Mouse (Mus musculus): ENCODE measurements around the gene Slc35e3. TPM values are rescaled to one million over a fixed set of nuclear protein-coding genes. Genes with fewer than 3 reads are reported as not detected.

The Slc35e3 gene
- polyA plus RNA-seq, 1 experiment from 2014 or later: 8.5 TPM

DNA sequence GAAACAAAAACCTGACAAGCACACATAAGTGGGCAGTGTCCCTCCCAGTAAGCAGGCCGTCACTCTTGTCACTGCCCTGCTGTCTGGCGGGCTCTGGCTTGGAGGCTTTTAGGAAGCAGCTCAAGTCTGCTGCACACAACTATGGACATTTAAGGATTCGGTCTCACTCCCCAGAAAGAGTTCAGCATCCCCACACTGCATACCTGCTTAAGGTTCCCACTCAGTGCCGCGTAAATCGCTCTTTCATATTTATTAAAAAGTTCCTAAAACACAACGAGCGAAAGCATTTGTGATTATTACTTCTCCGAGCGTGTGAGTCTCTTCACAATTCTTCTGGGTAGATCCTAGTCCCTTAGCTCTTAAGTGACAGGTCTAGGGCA is 25.0 kb upstream of the Slc35e3 start:
- 95% methylated on average over 10 of the region's 10 CpGs for WGBS

DNA sequence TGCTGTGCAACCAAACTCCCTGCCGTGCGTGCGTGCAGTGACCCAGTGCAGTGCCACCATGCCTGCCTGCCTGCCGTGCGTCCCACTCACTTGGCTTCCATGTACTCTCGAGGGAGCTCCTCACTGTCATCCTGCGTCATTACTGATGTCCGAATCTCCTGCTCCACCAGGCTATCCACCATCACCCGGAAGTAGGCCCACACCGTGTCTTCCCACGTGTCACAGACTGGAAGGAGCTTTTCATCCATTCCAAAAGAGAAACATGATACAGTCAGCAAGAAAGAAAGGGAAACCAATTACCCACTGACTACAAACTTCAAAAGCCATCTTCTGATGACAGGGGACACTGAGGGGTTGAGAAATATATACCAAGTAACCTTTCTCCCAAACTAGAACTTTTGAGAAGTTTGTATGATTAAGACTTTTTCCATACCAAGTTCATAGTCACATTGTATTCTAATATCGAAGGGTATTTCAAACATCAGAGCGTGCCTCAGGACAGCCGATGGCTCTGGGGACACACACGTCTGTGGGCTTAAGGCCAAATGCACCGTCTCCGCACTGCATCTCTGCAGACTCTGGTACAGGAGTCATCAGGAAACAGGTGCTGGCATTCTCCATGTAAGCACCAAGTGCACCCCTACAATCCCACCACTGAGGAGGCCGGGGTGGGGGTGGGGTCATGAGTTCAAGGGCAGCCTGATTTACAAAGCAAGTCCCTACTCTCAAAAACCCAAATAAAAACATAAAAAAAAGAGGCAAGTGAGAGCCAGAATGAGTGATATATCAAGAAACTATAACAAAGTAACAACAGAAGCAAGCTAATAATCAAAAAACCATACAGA is 24.3 kb upstream of the Slc35e3 start:
- H3K4me3 ChIP-seq (ENCODE audit: low read length): no peak overlapping the region
- WGBS: 94% methylated on average over 18 of the region's 18 CpGs
- peaks cover 32% of the 10 kb centered on the region for H3K36me3 ChIP-seq (ENCODE audit: control insufficient read depth, insufficient read depth, low read length)
- H3K27ac ChIP-seq (ENCODE audit: low read length): no peak overlapping the region
- no peak for ATAC-seq
- H3K9me3 ChIP-seq (ENCODE audit: control insufficient read depth, low read length): no peaks in the 10 kb centered on the region
- no peak overlapping the region for H3K9ac ChIP-seq (ENCODE audit: low read depth, low read length)
- no peaks in the 10 kb centered on the region for H3K27me3 ChIP-seq (replicated peaks; ENCODE audit: control insufficient read depth, insufficient read depth, low read length)
- H3K4me1 ChIP-seq (ENCODE audit: control insufficient read depth, insufficient read depth, low read length): no peaks in the 10 kb centered on the region
- H3K4me2 ChIP-seq (ENCODE audit: low read depth, low read length): no peak overlapping the region

More for the DNA sequence above, 25.0 kb upstream of the Slc35e3 start:
- no peak overlapping the region for H3K4me2 ChIP-seq (ENCODE audit: low read depth, low read length)
- H3K27ac ChIP-seq (ENCODE audit: low read length): no peak overlapping the region
- no peaks in the 10 kb centered on the region for H3K9me3 ChIP-seq (ENCODE audit: control insufficient read depth, low read length)
- H3K36me3 ChIP-seq (ENCODE audit: control insufficient read depth, insufficient read depth, low read length): peaks cover 30% of the 10 kb centered on the region
- no peaks in the 10 kb centered on the region for H3K4me1 ChIP-seq (ENCODE audit: control insufficient read depth, insufficient read depth, low read length)
- no peaks in the 10 kb centered on the region for H3K27me3 ChIP-seq (replicated peaks; ENCODE audit: control insufficient read depth, insufficient read depth, low read length)
- no peak for ATAC-seq
- H3K4me3 ChIP-seq (ENCODE audit: low read length): no peak overlapping the region
- H3K9ac ChIP-seq (ENCODE audit: low read depth, low read length): no peak overlapping the region

GRCm38 (mm10) chr10:117769541-117770285 is 23.5 kb upstream of the Slc35e3 start:
- WGBS: 94% methylated on average over 9 of the region's 9 CpGs
- no peaks in the 10 kb centered on the region for H3K4me1 ChIP-seq (ENCODE audit: control insufficient read depth, insufficient read depth, low read length)

GRCm38 (mm10) chr10:117768141-117768440 is 21.9 kb upstream of the Slc35e3 start:
- Histone ChIP-seq H3K27ac (ENCODE audit: low read length) (no peak overlapping the region), H3K36me3 (ENCODE audit: control insufficient read depth, insufficient read depth, low read length) (peaks cover 27% of the 10 kb centered on the region), H3K27me3 (replicated peaks; ENCODE audit: control insufficient read depth, insufficient read depth, low read length) (no peaks in the 10 kb centered on the region), H3K4me1 (ENCODE audit: control insufficient read depth, insufficient read depth, low read length) (no peaks in the 10 kb centered on the region), H3K9ac (ENCODE audit: low read depth, low read length) (no peak overlapping the region), H3K9me3 (ENCODE audit: control insufficient read depth, low read length) (no peaks in the 10 kb centered on the region), H3K4me2 (ENCODE audit: low read depth, low read length) (no peak overlapping the region), H3K4me3 (ENCODE audit: low read length) (no peak overlapping the region)
- 89% methylated on average over 7 of the region's 7 CpGs for WGBS
- no peak for ATAC-seq

More at GRCm38 (mm10) chr10:117769541-117770285, 23.5 kb upstream of the Slc35e3 start:
- no peak overlapping the region for H3K27ac ChIP-seq (ENCODE audit: low read length)
- H3K4me2 ChIP-seq (ENCODE audit: low read depth, low read length): no peak overlapping the region
- H3K9ac ChIP-seq (ENCODE audit: low read depth, low read length): no peak overlapping the region
- no peak overlapping the region for H3K4me3 ChIP-seq (ENCODE audit: low read length)
- H3K9me3 ChIP-seq (ENCODE audit: control insufficient read depth, low read length): no peaks in the 10 kb centered on the region
- ATAC-seq: no peak
- no peaks in the 10 kb centered on the region for H3K27me3 ChIP-seq (replicated peaks; ENCODE audit: control insufficient read depth, insufficient read depth, low read length)
- peaks cover 32% of the 10 kb centered on the region for H3K36me3 ChIP-seq (ENCODE audit: control insufficient read depth, insufficient read depth, low read length)

DNA sequence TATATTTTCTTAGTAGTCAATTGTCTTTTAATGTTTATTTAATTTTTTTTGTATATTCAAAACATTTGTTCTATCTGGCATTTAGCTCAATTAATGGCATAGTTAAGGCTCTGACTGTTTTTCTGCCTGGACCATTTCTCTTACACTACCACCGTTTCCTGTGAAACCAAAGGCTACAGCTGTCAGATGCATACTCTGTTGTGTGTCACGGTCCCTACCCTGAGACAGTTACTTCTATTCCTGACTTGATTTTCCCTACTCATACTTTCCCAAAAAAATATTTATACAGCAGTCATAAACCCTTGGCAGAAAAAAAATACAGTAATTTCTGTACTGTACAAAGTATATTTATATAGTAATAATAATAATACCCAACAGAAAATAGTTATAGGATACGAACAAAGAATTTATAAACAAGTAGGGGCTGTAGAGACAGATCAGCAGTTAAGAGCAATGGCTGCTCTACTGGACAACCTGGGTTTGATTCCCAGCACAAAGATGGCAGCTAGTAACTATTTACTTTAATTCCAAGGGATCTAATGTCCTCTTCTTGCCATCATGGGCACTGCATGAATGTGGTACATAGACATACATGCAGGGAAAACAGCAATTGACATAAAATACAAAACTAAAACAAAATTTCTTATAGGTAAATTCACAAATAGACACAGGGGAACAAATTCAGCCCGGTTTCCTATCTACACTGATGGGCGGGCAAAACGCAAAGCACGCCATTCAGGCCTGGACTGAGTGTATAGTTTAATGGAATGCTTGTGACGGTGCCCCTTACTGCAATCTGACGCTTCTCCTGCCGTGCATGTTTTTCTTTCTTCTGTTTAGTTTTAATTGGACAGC is 21.3 kb upstream of the Slc35e3 start:
- Histone ChIP-seq H3K27ac (ENCODE audit: low read length) (no peak overlapping the region), H3K4me3 (ENCODE audit: low read length) (no peak overlapping the region), H3K4me2 (ENCODE audit: low read depth, low read length) (no peak overlapping the region), H3K36me3 (ENCODE audit: control insufficient read depth, insufficient read depth, low read length) (peaks cover 25% of the 10 kb centered on the region), H3K27me3 (replicated peaks; ENCODE audit: control insufficient read depth, insufficient read depth, low read length) (no peaks in the 10 kb centered on the region), H3K9ac (ENCODE audit: low read depth, low read length) (no peak overlapping the region), H3K4me1 (ENCODE audit: control insufficient read depth, insufficient read depth, low read length) (no peaks in the 10 kb centered on the region), H3K9me3 (ENCODE audit: control insufficient read depth, low read length) (no peaks in the 10 kb centered on the region)
- WGBS: 86% methylated on average over 10 of the region's 10 CpGs
- ATAC-seq: no peak

- WGBS: 95% methylated on average over 5 of the region's 5 CpGs
- Histone ChIP-seq H3K27ac (ENCODE audit: low read length) (no peak overlapping the region), H3K4me2 (ENCODE audit: low read depth, low read length) (no peak overlapping the region), H3K9ac (ENCODE audit: low read depth, low read length) (no peak overlapping the region), H3K36me3 (ENCODE audit: control insufficient read depth, insufficient read depth, low read length) (peaks cover 23% of the 10 kb centered on the region), H3K27me3 (replicated peaks; ENCODE audit: control insufficient read depth, insufficient read depth, low read length) (no peaks in the 10 kb centered on the region), H3K4me3 (ENCODE audit: low read length) (no peak overlapping the region), H3K4me1 (ENCODE audit: control insufficient read depth, insufficient read depth, low read length) (no peaks in the 10 kb centered on the region), H3K9me3 (ENCODE audit: control insufficient read depth, low read length) (no peaks in the 10 kb centered on the region)
- ATAC-seq: no peak
Measured at GRCm38 (mm10) chr10:117766896-117767160, 20.7 kb upstream of the Slc35e3 start.

- no peak for ATAC-seq
- H3K27me3 ChIP-seq (replicated peaks; ENCODE audit: control insufficient read depth, insufficient read depth, low read length): no peaks in the 10 kb centered on the region
- peaks cover 21% of the 10 kb centered on the region for H3K36me3 ChIP-seq (ENCODE audit: control insufficient read depth, insufficient read depth, low read length)
- H3K9ac ChIP-seq (ENCODE audit: low read depth, low read length): no peak overlapping the region
- H3K27ac ChIP-seq (ENCODE audit: low read length): no peak overlapping the region
- no peaks in the 10 kb centered on the region for H3K9me3 ChIP-seq (ENCODE audit: control insufficient read depth, low read length)
- WGBS: 88% methylated on average over 16 of the region's 16 CpGs
- H3K4me3 ChIP-seq (ENCODE audit: low read length): no peak overlapping the region
- no peak overlapping the region for H3K4me2 ChIP-seq (ENCODE audit: low read depth, low read length)
- no peaks in the 10 kb centered on the region for H3K4me1 ChIP-seq (ENCODE audit: control insufficient read depth, insufficient read depth, low read length)
Measured at GRCm38 (mm10) chr10:117766111-117766895, 20.1 kb upstream of the Slc35e3 start.

DNA sequence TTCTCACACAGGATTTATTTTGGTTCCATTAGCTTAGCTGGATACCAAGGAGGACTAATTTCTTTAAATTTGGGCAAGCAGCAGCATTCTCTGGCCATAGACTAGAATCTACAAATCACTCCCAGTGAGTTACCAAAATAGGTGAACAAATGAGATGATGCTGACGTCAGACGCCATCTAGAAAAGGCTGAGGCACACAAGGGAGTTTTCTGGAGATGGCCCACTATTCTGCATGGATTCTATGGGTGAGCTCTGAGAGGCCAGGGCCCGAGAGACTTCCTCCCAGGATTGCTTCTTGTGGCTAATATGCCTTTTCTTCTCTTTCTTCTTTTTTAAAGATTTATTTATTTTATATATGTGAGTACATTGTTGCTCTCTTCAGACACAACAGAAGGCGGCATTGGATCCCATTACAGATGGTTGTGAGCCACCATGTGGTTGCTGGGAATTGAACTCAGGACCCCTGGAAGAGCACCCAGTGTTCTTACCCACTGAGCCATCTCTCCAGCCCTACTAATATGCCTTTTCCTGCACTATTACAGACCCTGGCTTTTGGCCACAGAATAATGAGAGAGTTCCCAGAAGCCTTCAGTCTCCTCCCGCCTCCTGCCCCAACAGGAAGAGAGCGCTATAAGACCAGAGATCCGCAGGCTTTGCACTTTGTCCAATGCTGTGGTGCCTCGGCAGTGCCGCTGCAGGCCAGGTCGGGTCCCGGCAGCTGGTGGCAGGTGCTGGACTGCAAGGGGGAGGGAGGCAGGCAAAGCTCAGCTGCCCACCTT is 19.1 kb upstream of the Slc35e3 start:
- 93% methylated on average over 11 of the region's 11 CpGs for WGBS
- no peak for ATAC-seq
- Histone ChIP-seq H3K9me3 (ENCODE audit: control insufficient read depth, low read length) (no peaks in the 10 kb centered on the region), H3K36me3 (ENCODE audit: control insufficient read depth, insufficient read depth, low read length) (peaks cover 30% of the 10 kb centered on the region), H3K4me3 (ENCODE audit: low read length) (no peak overlapping the region), H3K4me1 (ENCODE audit: control insufficient read depth, insufficient read depth, low read length) (no peaks in the 10 kb centered on the region), H3K4me2 (ENCODE audit: low read depth, low read length) (no peak overlapping the region), H3K9ac (ENCODE audit: low read depth, low read length) (no peak overlapping the region), H3K27ac (ENCODE audit: low read length) (no peak overlapping the region), H3K27me3 (replicated peaks; ENCODE audit: control insufficient read depth, insufficient read depth, low read length) (no peaks in the 10 kb centered on the region)

Measured in intestine, embryonic 16.5 days (tissue).